Mouse (Mus musculus): Measurements from ENCODE around the gene Tctn3. TPM values are rescaled to one million over a fixed set of nuclear protein-coding genes. Genes with fewer than 3 reads are reported as not detected.
"Not testable (repeated sequence)": the region's sequence is repeated elsewhere in the genome, so short reads cannot be mapped to it uniquely, and the experiment has no call there.

The Tctn3 gene
- polyA plus RNA-seq, 2 experiments: 1.4 to 1.5 TPM

DNA sequence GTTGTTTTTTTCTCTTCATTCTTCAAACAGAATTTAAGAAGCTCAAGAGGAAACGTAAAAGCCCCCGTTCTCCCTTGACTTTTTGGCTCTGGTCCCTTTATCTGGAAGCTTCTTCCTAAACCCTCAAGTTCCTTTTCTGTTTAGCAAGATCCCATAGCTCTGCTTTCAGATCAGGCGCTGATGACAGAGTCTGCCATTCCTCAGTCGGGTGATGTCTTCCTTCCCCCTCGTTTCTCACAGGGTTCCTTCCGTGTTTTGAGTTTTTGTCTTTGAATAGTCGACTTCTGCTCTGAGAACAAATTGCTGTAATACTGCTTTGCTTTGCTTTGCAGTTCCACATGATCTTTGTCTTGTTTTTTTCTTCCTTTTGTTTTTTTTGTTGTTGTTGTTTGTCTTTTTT, 18.6 kb upstream of the Tctn3 start:
- H3K4me1 ChIP-seq (replicated peaks; ENCODE audit: control insufficient read depth in 2 of 2, insufficient read depth in 2 of 2, low read length in 1 of 2): no peaks in the 10 kb centered on the region
- no peaks in the 10 kb centered on the region for H3K27me3 ChIP-seq (ENCODE audit: control insufficient read depth, insufficient read depth, low read length)
- no peak overlapping the region for H3K4me2 ChIP-seq (ENCODE audit: low read depth)
- H3K36me3 ChIP-seq (replicated peaks; ENCODE audit: control insufficient read depth, insufficient read depth, low read depth): no peaks in the 10 kb centered on the region
- no peak overlapping the region for H3K4me3 ChIP-seq (ENCODE audit: insufficient read depth in 1 of 2, low read depth in 2 of 2, low read length in 2 of 2)
- TF ChIP-seq CTCF (IDR thresholded peaks at IDR 0.05; ENCODE audit: low read depth) (no peak), EP300 (IDR thresholded peaks at IDR 0.05; ENCODE audit: low read depth) (no peak)
- no peak for DNase-seq (ENCODE audit: low read depth in 3 of 3, low spot score in 3 of 3)
- 17% methylated on average over 7 of the region's 7 CpGs for WGBS (ENCODE audit: insufficient replicate concordance)
- no peaks in the 10 kb centered on the region for H3K9me3 ChIP-seq (ENCODE audit: control insufficient read depth, low read length)
- no peak for ATAC-seq (ENCODE audit: insufficient read depth)
- no peak overlapping the region for H3K27ac ChIP-seq
- H3K9ac ChIP-seq (replicated peaks): no peak overlapping the region

DNA sequence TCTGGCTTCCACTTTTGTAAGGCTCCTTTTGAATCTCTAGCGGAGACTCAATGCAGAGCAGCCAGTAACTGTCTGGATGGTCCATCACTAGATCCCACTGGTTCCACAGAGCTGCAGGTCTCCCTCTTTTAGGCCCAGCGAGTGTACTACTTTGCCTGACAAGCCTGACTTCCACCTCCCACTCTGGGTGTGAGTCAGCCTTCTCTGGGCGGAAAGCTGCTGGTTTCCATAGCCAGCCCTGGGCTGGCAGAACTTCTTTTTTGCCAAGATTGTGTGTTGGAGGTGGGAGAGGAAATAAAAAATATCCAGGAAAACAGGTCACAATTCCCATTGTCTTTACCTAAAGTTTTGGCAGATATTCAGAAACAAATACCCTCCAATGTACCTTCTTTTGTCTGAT, 18.1 kb upstream of the Tctn3 start:
- WGBS (ENCODE audit: insufficient replicate concordance): 56% methylated on average over 3 of the region's 3 CpGs
- no peak for DNase-seq (ENCODE audit: low read depth in 3 of 3, low spot score in 3 of 3)
- Histone ChIP-seq H3K36me3 (replicated peaks; ENCODE audit: control insufficient read depth, insufficient read depth, low read depth) (no peaks in the 10 kb centered on the region), H3K4me3 (ENCODE audit: insufficient read depth in 1 of 2, low read depth in 2 of 2, low read length in 2 of 2) (no peak overlapping the region), H3K27ac (no peak overlapping the region), H3K9me3 (ENCODE audit: control insufficient read depth, low read length) (no peaks in the 10 kb centered on the region), H3K9ac (replicated peaks) (no peak overlapping the region), H3K4me2 (ENCODE audit: low read depth) (no peak overlapping the region), H3K4me1 (replicated peaks; ENCODE audit: control insufficient read depth in 2 of 2, insufficient read depth in 2 of 2, low read length in 1 of 2) (no peaks in the 10 kb centered on the region), H3K27me3 (ENCODE audit: control insufficient read depth, insufficient read depth, low read length) (no peaks in the 10 kb centered on the region)
- no peak for ATAC-seq (ENCODE audit: insufficient read depth)
- TF ChIP-seq CTCF (IDR thresholded peaks at IDR 0.05; ENCODE audit: low read depth) (no peak), EP300 (IDR thresholded peaks at IDR 0.05; ENCODE audit: low read depth) (no peak)

DNA sequence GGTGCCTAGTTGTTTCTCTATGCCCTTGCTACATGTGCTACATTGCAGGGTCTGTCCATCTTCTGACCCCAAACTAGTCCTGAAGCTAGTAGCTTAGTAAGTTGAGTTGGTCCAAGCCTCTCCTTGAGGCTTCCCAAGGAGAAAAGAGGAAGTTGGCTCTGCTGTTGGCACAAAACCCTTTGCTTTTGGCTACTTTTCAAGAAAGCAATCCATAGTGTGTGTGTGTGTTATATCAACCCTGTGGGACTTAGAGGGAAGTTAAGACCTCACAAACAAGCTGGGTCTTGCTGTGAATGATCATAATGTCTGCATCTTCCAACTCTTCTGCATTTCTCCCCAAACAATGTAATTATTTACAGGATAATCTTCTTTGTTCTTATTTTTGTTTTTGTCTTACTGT, 16.9 kb upstream of the Tctn3 start:
- Histone ChIP-seq H3K36me3 (replicated peaks; ENCODE audit: control insufficient read depth, insufficient read depth, low read depth) (no peaks in the 10 kb centered on the region), H3K27ac (no peak overlapping the region), H3K27me3 (ENCODE audit: control insufficient read depth, insufficient read depth, low read length) (no peaks in the 10 kb centered on the region), H3K4me2 (ENCODE audit: low read depth) (no peak overlapping the region), H3K4me3 (ENCODE audit: insufficient read depth in 1 of 2, low read depth in 2 of 2, low read length in 2 of 2) (no peak overlapping the region), H3K4me1 (replicated peaks; ENCODE audit: control insufficient read depth in 2 of 2, insufficient read depth in 2 of 2, low read length in 1 of 2) (no peaks in the 10 kb centered on the region), H3K9me3 (ENCODE audit: control insufficient read depth, low read length) (no peaks in the 10 kb centered on the region), H3K9ac (replicated peaks) (no peak overlapping the region)
- TF ChIP-seq CTCF (IDR thresholded peaks at IDR 0.05; ENCODE audit: low read depth) (no peak), EP300 (IDR thresholded peaks at IDR 0.05; ENCODE audit: low read depth) (no peak)
- DNase-seq (ENCODE audit: low read depth in 3 of 3, low spot score in 3 of 3): no peak
- no peak for ATAC-seq (ENCODE audit: insufficient read depth)

DNA sequence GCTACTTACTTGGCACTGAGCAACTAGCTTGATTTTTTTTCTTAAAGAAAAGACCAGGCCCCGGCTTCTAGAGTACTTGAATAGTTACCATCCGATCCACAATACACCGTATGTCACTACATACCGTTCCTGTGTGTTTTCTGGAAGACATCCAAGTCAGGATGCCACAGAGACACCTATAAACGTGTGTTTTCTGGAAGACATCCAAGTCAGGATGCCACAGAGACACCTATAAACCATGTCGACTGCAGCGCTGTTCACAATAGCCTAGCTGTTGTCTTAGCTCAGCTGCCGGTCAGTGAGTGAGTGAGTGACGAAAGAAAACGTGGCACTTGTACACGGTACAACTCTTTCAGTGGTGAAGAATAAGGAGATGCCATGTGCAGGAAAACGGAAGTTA, 13.9 kb upstream of the Tctn3 start:
- H3K36me3 ChIP-seq (replicated peaks; ENCODE audit: control insufficient read depth, insufficient read depth, low read depth): no peaks in the 10 kb centered on the region
- no peak for ATAC-seq (ENCODE audit: insufficient read depth)
- DNase-seq (ENCODE audit: low read depth in 3 of 3, low spot score in 3 of 3): no peak
- no peaks in the 10 kb centered on the region for H3K4me1 ChIP-seq (replicated peaks; ENCODE audit: control insufficient read depth in 2 of 2, insufficient read depth in 2 of 2, low read length in 1 of 2)
- H3K4me2 ChIP-seq (ENCODE audit: low read depth): no peak overlapping the region
- no peak overlapping the region for H3K9ac ChIP-seq (replicated peaks)
- H3K27me3 ChIP-seq (ENCODE audit: control insufficient read depth, insufficient read depth, low read length): no peaks in the 10 kb centered on the region
- 65% methylated on average over 12 of the region's 12 CpGs for WGBS (ENCODE audit: insufficient replicate concordance)
- H3K4me3 ChIP-seq (ENCODE audit: insufficient read depth in 1 of 2, low read depth in 2 of 2, low read length in 2 of 2): no peak overlapping the region
- H3K9me3 ChIP-seq (ENCODE audit: control insufficient read depth, low read length): no peaks in the 10 kb centered on the region
- H3K27ac ChIP-seq: no peak overlapping the region
- TF ChIP-seq EP300 (IDR thresholded peaks at IDR 0.05; ENCODE audit: low read depth) (no peak), CTCF (IDR thresholded peaks at IDR 0.05; ENCODE audit: low read depth) (no peak)

DNA sequence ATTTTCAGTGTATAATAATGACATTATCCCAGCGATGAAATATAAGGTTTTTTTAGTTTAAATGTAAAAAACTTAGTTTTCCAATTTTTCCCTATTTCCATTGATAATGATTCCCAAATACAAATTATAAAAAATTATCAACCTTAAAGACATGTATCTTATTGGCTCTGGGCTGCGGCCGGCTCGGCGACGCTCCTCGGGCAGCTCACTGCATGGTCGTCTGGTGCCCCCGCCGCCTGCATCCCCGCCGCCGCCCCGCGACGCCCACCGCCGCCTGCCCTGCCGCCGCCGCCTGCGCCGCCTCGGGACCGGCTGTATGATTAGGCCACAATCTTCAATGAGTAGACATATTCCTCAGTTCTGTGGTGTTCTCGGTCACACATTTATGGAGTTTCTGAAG, 9.6 kb upstream of the Tctn3 start:
- not testable (repeated sequence) for H3K36me3 ChIP-seq (replicated peaks; ENCODE audit: control insufficient read depth, insufficient read depth, low read depth); H3K27me3 ChIP-seq (ENCODE audit: control insufficient read depth, insufficient read depth, low read length); H3K4me2 ChIP-seq (ENCODE audit: low read depth); H3K9ac ChIP-seq (replicated peaks); H3K27ac ChIP-seq; H3K4me1 ChIP-seq (replicated peaks; ENCODE audit: control insufficient read depth in 2 of 2, insufficient read depth in 2 of 2, low read length in 1 of 2); H3K4me3 ChIP-seq (ENCODE audit: insufficient read depth in 1 of 2, low read depth in 2 of 2, low read length in 2 of 2); ATAC-seq (ENCODE audit: insufficient read depth); H3K9me3 ChIP-seq (ENCODE audit: control insufficient read depth, low read length); DNase-seq (ENCODE audit: low read depth in 3 of 3, low spot score in 3 of 3)
- WGBS (ENCODE audit: insufficient replicate concordance): 68% methylated on average over 8 of the region's 26 CpGs

DNA sequence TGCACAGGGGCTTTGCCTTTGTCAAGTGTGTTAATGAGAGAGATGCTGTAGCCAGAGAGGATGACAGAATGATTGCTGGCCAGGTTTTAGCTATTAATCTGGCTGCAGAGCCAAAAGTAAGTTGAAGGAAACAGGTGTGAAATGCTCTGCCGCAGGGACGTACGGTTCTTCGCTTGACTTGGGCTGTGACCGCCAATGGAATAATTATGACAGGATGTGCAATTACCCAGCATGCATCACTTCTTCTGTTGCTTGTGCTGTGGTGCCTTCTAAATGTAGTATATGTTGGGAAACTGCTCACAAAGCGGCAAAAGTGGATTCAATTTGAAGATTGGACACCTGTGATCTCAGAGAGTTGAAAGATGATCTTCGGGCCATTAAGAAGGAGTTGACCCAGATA, 4.0 kb upstream of the Tctn3 start:
- Histone ChIP-seq H3K4me1 (replicated peaks; ENCODE audit: control insufficient read depth in 2 of 2, insufficient read depth in 2 of 2, low read length in 1 of 2) (peaks cover 4 to 5% of the 10 kb centered on the region in 2 experiments; a peak in 3 of 4 replicates), H3K9me3 (ENCODE audit: control insufficient read depth, low read length) (no peaks in the 10 kb centered on the region), H3K27me3 (ENCODE audit: control insufficient read depth, insufficient read depth, low read length) (no peaks in the 10 kb centered on the region), H3K27ac (no peak overlapping the region), H3K9ac (replicated peaks) (no peak overlapping the region), H3K4me3 (ENCODE audit: insufficient read depth in 1 of 2, low read depth in 2 of 2, low read length in 2 of 2) (no peak overlapping the region), H3K36me3 (replicated peaks; ENCODE audit: control insufficient read depth, insufficient read depth, low read depth) (no peaks in the 10 kb centered on the region), H3K4me2 (ENCODE audit: low read depth) (no peak overlapping the region)
- ATAC-seq (ENCODE audit: insufficient read depth) (no peak), DNase-seq (ENCODE audit: low read depth in 3 of 3, low spot score in 3 of 3) (no peak)
- TF ChIP-seq EP300 (IDR thresholded peaks at IDR 0.05; ENCODE audit: low read depth) (no peak), CTCF (IDR thresholded peaks at IDR 0.05; ENCODE audit: low read depth) (no peak)
- WGBS (ENCODE audit: insufficient replicate concordance): 69% methylated on average over 7 of the region's 7 CpGs
